Mouse (Mus musculus): ENCODE data around the gene Kit. TPM values are rescaled to one million over a fixed set of nuclear protein-coding genes. Genes with fewer than 3 reads are reported as not detected.

Kit gene
- polyA plus RNA-seq, 2 experiments, result 11.0 to 13.4 TPM

DNA sequence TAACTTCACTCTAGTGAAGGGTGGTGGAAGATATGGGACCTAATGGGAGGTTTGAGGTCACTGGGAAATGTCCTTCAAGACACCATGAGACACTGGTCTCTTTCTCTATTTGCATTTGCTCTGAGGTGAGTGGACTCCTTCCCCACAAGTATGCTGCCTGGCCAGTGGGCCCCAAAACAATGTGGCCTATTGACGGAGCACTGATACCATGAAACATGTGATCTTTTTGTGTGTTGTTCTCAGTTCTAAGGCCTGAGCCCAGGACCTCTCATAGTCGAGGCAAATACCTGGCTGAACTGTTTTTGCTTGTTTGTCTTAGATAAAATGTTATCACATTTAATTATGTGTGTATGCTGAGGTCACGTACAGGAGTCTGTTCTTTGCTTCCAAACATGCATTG is 31.0 kb upstream of the Kit start:
- no peak overlapping the region for H3K4me2 ChIP-seq (ENCODE audit: low read depth)
- H3K27me3 ChIP-seq (ENCODE audit: control insufficient read depth, insufficient read depth, low read length), result no peaks in the 10 kb centered on the region
- 56% methylated on average over 3 of the region's 3 CpGs for WGBS (ENCODE audit: insufficient replicate concordance)
- no peak overlapping the region for H3K4me3 ChIP-seq (ENCODE audit: insufficient read depth in 1 of 2, low read depth in 2 of 2, low read length in 2 of 2)
- H3K9ac ChIP-seq (replicated peaks), result no peak overlapping the region
- no peaks in the 10 kb centered on the region for H3K36me3 ChIP-seq (replicated peaks; ENCODE audit: control insufficient read depth, insufficient read depth, low read depth)
- DNase-seq (ENCODE audit: low read depth in 3 of 3, low spot score in 3 of 3), result no peak
- ATAC-seq (ENCODE audit: insufficient read depth), result no peak
- no peaks in the 10 kb centered on the region for H3K9me3 ChIP-seq (ENCODE audit: control insufficient read depth, low read length)
- no peak for TF ChIP-seq EP300 (IDR thresholded peaks at IDR 0.05; ENCODE audit: low read depth)
- TF ChIP-seq CTCF (IDR thresholded peaks at IDR 0.05; ENCODE audit: low read depth), result no peak
- H3K4me1 ChIP-seq (replicated peaks; ENCODE audit: control insufficient read depth in 2 of 2, insufficient read depth in 2 of 2, low read length in 1 of 2), result peaks cover 5 to 9% of the 10 kb centered on the region in 2 experiments; a peak in 3 of 4 replicates
- no peak overlapping the region for H3K27ac ChIP-seq

DNA sequence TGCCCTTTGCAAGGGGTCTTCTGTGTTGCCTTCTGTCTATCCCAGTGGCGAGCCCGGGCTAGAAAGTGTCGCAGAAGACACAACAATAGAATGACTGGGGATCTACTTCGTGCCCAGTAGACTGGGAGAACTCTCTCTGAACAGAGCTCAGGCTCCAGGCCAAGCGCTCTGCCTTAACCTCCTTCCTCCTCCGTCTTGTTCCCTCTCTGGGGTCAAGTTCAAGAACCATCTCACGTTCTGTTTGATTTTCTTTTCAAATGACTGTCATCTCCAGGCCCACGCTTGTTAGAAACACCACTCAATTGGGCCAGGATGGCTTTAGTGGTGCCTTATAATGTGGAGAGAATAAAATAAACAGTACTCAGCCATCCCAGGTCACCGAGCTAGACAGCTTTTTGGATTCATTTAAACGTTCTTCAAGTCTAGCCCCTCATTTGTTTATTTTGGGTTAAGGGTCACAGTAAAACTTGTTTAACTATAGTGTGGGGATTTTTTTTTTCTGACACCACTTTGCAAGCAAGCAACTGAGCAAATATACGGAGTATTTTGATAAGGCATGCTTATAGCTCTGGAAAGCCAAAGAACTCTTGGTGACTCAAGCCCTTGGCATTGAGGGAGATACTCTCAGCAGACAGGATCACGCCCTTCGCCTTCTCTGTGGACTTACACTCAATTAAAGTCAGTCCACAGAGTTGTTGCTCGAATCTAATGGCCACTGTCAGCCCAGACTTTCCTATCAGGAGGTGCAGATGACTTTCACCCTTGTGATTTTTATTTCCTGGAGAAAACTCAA is 30.0 kb upstream of the Kit start:
- ATAC-seq (ENCODE audit: insufficient read depth) (no peak), DNase-seq (ENCODE audit: low read depth in 3 of 3, low spot score in 3 of 3) (no peak)
- Histone ChIP-seq H3K27ac (no peak overlapping the region), H3K9me3 (ENCODE audit: control insufficient read depth, low read length) (no peaks in the 10 kb centered on the region), H3K9ac (replicated peaks) (no peak overlapping the region), H3K4me1 (replicated peaks; ENCODE audit: control insufficient read depth in 2 of 2, insufficient read depth in 2 of 2, low read length in 1 of 2) (peaks cover 0 to 5% of the 10 kb centered on the region in 2 experiments; a peak in 2 of 4 replicates), H3K36me3 (replicated peaks; ENCODE audit: control insufficient read depth, insufficient read depth, low read depth) (no peaks in the 10 kb centered on the region), H3K4me3 (ENCODE audit: insufficient read depth in 1 of 2, low read depth in 2 of 2, low read length in 2 of 2) (no peak overlapping the region), H3K4me2 (ENCODE audit: low read depth) (no peak overlapping the region), H3K27me3 (ENCODE audit: control insufficient read depth, insufficient read depth, low read length) (no peaks in the 10 kb centered on the region)
- 63% methylated on average over 14 of the region's 14 CpGs for WGBS (ENCODE audit: insufficient replicate concordance)
- TF ChIP-seq EP300 (IDR thresholded peaks at IDR 0.05; ENCODE audit: low read depth) (no peak), CTCF (IDR thresholded peaks at IDR 0.05; ENCODE audit: low read depth) (no peak)

DNA sequence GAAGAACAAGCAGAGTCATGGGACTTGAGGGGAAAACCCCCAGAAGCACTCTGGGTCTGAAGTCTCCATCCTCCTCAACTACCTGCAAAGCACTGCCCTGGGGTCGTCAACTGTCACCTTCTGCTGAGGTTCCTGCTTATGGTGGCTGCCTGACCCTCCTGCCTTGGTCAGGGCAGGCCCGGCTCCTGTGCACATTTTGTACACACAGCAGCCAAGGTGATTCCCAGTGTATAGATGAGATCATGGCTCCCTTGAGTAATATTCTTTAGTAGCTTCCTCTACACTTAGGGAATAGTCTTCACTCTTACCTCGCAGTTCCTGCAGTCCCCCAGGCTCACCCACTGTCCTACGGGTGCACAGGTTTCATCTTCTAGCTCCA is 29.5 kb upstream of the Kit start:
- peaks cover 0 to 5% of the 10 kb centered on the region in 2 experiments; a peak in 1 of 4 replicates for H3K4me1 ChIP-seq (replicated peaks; ENCODE audit: control insufficient read depth in 2 of 2, insufficient read depth in 2 of 2, low read length in 1 of 2)
- H3K4me3 ChIP-seq (ENCODE audit: insufficient read depth in 1 of 2, low read depth in 2 of 2, low read length in 2 of 2), result no peak overlapping the region
- no peak overlapping the region for H3K4me2 ChIP-seq (ENCODE audit: low read depth)
- 49% methylated on average over 4 of the region's 4 CpGs for WGBS (ENCODE audit: insufficient replicate concordance)
- no peak overlapping the region for H3K27ac ChIP-seq
- H3K9me3 ChIP-seq (ENCODE audit: control insufficient read depth, low read length), result no peaks in the 10 kb centered on the region
- TF ChIP-seq CTCF (IDR thresholded peaks at IDR 0.05; ENCODE audit: low read depth) (no peak), EP300 (IDR thresholded peaks at IDR 0.05; ENCODE audit: low read depth) (no peak)
- H3K36me3 ChIP-seq (replicated peaks; ENCODE audit: control insufficient read depth, insufficient read depth, low read depth), result no peaks in the 10 kb centered on the region
- no peak for DNase-seq (ENCODE audit: low read depth in 3 of 3, low spot score in 3 of 3)
- no peaks in the 10 kb centered on the region for H3K27me3 ChIP-seq (ENCODE audit: control insufficient read depth, insufficient read depth, low read length)
- no peak overlapping the region for H3K9ac ChIP-seq (replicated peaks)
- ATAC-seq (ENCODE audit: insufficient read depth), result no peak

DNA sequence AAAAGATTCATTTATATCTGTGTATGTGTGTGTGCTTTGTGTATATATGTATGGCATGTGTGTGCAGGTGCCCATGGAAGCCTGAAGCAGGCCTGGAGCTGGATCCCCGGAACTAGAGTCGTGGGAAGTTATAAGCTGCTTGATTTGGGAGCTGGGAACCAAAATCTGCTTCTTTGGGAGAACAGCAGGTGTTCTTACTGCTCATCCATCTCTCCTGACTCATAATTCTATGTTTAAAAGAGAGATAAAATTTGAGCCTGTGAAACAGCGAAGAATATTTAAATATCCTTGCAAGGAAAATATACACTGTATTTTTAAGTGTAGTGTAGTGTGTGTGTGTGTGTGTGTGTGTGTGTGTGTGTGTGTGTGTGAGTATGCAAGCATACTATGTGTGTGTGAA is 21.7 kb upstream of the Kit start:
- Histone ChIP-seq H3K27ac (no peak overlapping the region), H3K27me3 (ENCODE audit: control insufficient read depth, insufficient read depth, low read length) (no peaks in the 10 kb centered on the region), H3K4me2 (ENCODE audit: low read depth) (no peak overlapping the region), H3K4me1 (replicated peaks; ENCODE audit: control insufficient read depth in 2 of 2, insufficient read depth in 2 of 2, low read length in 1 of 2) (no peaks in the 10 kb centered on the region), H3K9me3 (ENCODE audit: control insufficient read depth, low read length) (no peaks in the 10 kb centered on the region), H3K36me3 (replicated peaks; ENCODE audit: control insufficient read depth, insufficient read depth, low read depth) (no peaks in the 10 kb centered on the region), H3K4me3 (ENCODE audit: insufficient read depth in 1 of 2, low read depth in 2 of 2, low read length in 2 of 2) (no peak overlapping the region), H3K9ac (replicated peaks) (no peak overlapping the region)
- ATAC-seq (ENCODE audit: insufficient read depth), result no peak
- DNase-seq (ENCODE audit: low read depth in 3 of 3, low spot score in 3 of 3), result no peak
- no peak for TF ChIP-seq CTCF (IDR thresholded peaks at IDR 0.05; ENCODE audit: low read depth)
- 74% methylated on average over 3 of the region's 3 CpGs for WGBS (ENCODE audit: insufficient replicate concordance)

DNA sequence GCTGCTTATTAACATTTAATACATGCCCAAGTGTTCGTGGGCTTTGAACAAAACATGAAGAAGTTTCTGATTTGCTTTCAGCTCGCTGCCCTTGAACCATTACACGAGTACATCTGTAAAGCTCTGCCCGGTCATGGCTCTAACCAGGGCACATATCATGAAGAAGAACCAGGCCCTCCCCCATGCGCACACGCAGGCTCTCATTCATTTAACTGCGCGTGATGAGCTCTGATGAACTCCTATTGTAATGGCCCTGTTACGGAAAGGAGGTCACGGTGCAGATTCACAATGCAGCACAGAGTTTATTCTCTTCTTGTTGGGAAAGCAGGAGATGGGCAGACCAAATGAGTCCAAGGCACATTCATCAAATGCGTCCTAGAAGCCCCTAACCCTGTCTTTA is 17.1 kb upstream of the Kit start:
- TF ChIP-seq CTCF (IDR thresholded peaks at IDR 0.05; ENCODE audit: low read depth) (no peak), EP300 (IDR thresholded peaks at IDR 0.05; ENCODE audit: low read depth) (no peak)
- Histone ChIP-seq H3K4me1 (replicated peaks; ENCODE audit: control insufficient read depth in 2 of 2, insufficient read depth in 2 of 2, low read length in 1 of 2) (no peaks in the 10 kb centered on the region), H3K27me3 (ENCODE audit: control insufficient read depth, insufficient read depth, low read length) (no peaks in the 10 kb centered on the region), H3K9me3 (ENCODE audit: control insufficient read depth, low read length) (no peaks in the 10 kb centered on the region), H3K27ac (no peak overlapping the region), H3K36me3 (replicated peaks; ENCODE audit: control insufficient read depth, insufficient read depth, low read depth) (no peaks in the 10 kb centered on the region), H3K4me3 (ENCODE audit: insufficient read depth in 1 of 2, low read depth in 2 of 2, low read length in 2 of 2) (no peak overlapping the region), H3K9ac (replicated peaks) (no peak overlapping the region), H3K4me2 (ENCODE audit: low read depth) (no peak overlapping the region)
- 74% methylated on average over 11 of the region's 11 CpGs for WGBS (ENCODE audit: insufficient replicate concordance)
- DNase-seq (ENCODE audit: low read depth in 3 of 3, low spot score in 3 of 3) (no peak), ATAC-seq (ENCODE audit: insufficient read depth) (no peak)

All from liver, embryonic 14.5 days (tissue).